Mouse (Mus musculus) mouse trophoblast stem cell (cell line): ENCODE measurements around the gene Kcnq1.

ENCODE experiments used
- in situ Hi-C, 2 experiments: fragments of 300-500 bp; cut with MseI, MboI; formaldehyde crosslinking; loops; 2 replicates in 1 of 2; 3 replicates in 1 of 2; pipeline ENCODE4 v1.15.1; 2025

Kcnq1 gene

GRCm38 (mm10) chr7:143460874-143461273 lies 354.7 kb downstream of the Kcnq1 start, which contains the start of gene Cdkn1c:
Cdkn1c (minus strand) TSS chr7:143461050.
- in situ Hi-C loops = no loop called here

GRCm38 (mm10) chr7:143461294-143461870 lies 355.2 kb downstream of the Kcnq1 start:
- in situ Hi-C loops = no loop called here

GRCm38 (mm10) chr7:143461920-143462319 lies 355.8 kb downstream of the Kcnq1 start:
- in situ Hi-C loops = no loop called here

- in situ Hi-C loops = no loop called here
Observed at GRCm38 (mm10) chr7:143462516-143462915, 356.4 kb downstream of the Kcnq1 start.

GRCm38 (mm10) chr7:143463865-143464415 lies 357.8 kb downstream of the Kcnq1 start:
- in situ Hi-C loops = no loop called here

- in situ Hi-C loops = loop anchor here (5.0 kb wide), 1 partner anchor 313 kb away; no protein-coding TSS in a partner anchor
Observed at GRCm38 (mm10) chr7:143464811-143465560, 358.8 kb downstream of the Kcnq1 start.

- in situ Hi-C loops = loop anchor here (5.0 kb wide), 1 partner anchor 314 kb away; no protein-coding TSS in a partner anchor
Observed at GRCm38 (mm10) chr7:143466099-143466677, 360.0 kb downstream of the Kcnq1 start.

- in situ Hi-C loops = loop anchor here (5.0 kb wide), 1 partner anchor 315 kb away; no protein-coding TSS in a partner anchor
Observed at GRCm38 (mm10) chr7:143467714-143468113, 361.6 kb downstream of the Kcnq1 start.

- in situ Hi-C loops = loop anchor here (5.0 kb wide), 1 partner anchor 318 kb away; no protein-coding TSS in a partner anchor
Observed at GRCm38 (mm10) chr7:143469946-143470345, 363.8 kb downstream of the Kcnq1 start.

GRCm38 (mm10) chr7:143473347-143474101 lies 367.4 kb downstream of the Kcnq1 start, which contains the start of gene Slc22a18:
Slc22a18 (plus strand) TSS chr7:143473736.
- in situ Hi-C loops = no loop called here

GRCm38 (mm10) chr7:143474811-143475210 lies 368.6 kb downstream of the Kcnq1 start:
- in situ Hi-C loops = no loop called here

- in situ Hi-C loops = no loop called here
Observed at GRCm38 (mm10) chr7:143475876-143476275, 369.7 kb downstream of the Kcnq1 start.
